Mouse (Mus musculus) forebrain, embryonic 14.5 days (tissue): ENCODE measurements at regions not wholly inside any gene's neighbourhood (a gene's known extent, or its start where the extent isn't known, plus 50 kb on each side); places are given as distances from the start of the nearest gene placed in this dataset.

Experiments
- ATAC-seq: fragments of 200-750 bp; cut with Nextera tagmentation; 2 replicates; pipeline ENCODE4 v1.8.0; 2017; ENCODE audit warnings: mild to moderate bottlenecking, moderate library complexity
- DNase-seq: peaks from one replicate; pipeline ENCODE4 v3.0.0-alpha.2; 2015; ENCODE audit warnings: low spot score
- H3K27ac ChIP-seq: fragments of 300-500 bp; sonication (generic); 2 replicates; pipeline ENCODE4 v1.5.1; 2014; ENCODE audit warnings: low read depth, mild to moderate bottlenecking, control low read depth, low read length, moderate library complexity
- H3K27me3 ChIP-seq: fragments of 300-500 bp; sonication (generic); replicated peaks from 2 replicates; pipeline ENCODE4 v1.6.1; 2014; ENCODE audit warnings: low read length, control low read depth, mixed read lengths; ENCODE audit not compliant: control insufficient read depth, insufficient read depth
- H3K36me3 ChIP-seq: fragments of 300-500 bp; sonication (generic); 2 replicates; pipeline ENCODE4 v1.6.1; 2014; ENCODE audit warnings: low read length, control low read depth; ENCODE audit not compliant: control insufficient read depth, insufficient read depth
- H3K4me1 ChIP-seq: fragments of 300-500 bp; sonication (generic); 2 replicates; pipeline ENCODE4 v1.6.1; 2014; ENCODE audit warnings: antibody characterized with exemption, low read length, control low read depth; ENCODE audit not compliant: control insufficient read depth, insufficient read depth
- H3K4me2 ChIP-seq: fragments of 300-500 bp; sonication (generic); 2 replicates; pipeline ENCODE4 v1.6.1; 2014; ENCODE audit warnings: mild to moderate bottlenecking, control low read depth, low read length
- H3K4me3 ChIP-seq: fragments of 300-500 bp; sonication (generic); 2 replicates; pipeline ENCODE4 v1.5.1; 2014; ENCODE audit warnings: low read depth, low read length, control low read depth
- H3K9ac ChIP-seq: fragments of 300-500 bp; sonication (generic); 2 replicates; pipeline ENCODE4 v1.6.1; 2014; ENCODE audit warnings: mild to moderate bottlenecking, low read length, control low read depth, moderate library complexity
- H3K9me3 ChIP-seq: fragments of 300-500 bp; sonication (generic); replicated peaks from 2 replicates; pipeline ENCODE4 v1.6.1; 2016; ENCODE audit warnings: low read length, control low read depth, mixed read lengths; ENCODE audit not compliant: control insufficient read depth
- WGBS: fragments of 180-500 bp; shearing (Covaris S2); extraction: QIAGEN DNeasy Blood & Tissue Kit; methylation state at CpG from one replicate; pipeline ENCODE4 v1.1.7; 2014; 5-methylcytosine and 5-hydroxymethylcytosine counted together

GRCm38 (mm10) chr8:97308304-97308703 is 1420.0 kb upstream of the Got2 start:
- Histone ChIP-seq H3K27me3 (no peaks in the 10 kb centered on the region), H3K4me2 (no peak overlapping the region), H3K4me3 (no peak overlapping the region), H3K27ac (no peak overlapping the region), H3K9me3 (no peaks in the 10 kb centered on the region), H3K4me1 (no peaks in the 10 kb centered on the region), H3K36me3 (no peaks in the 10 kb centered on the region), H3K9ac (no peak overlapping the region)
- DNase-seq (no peak), ATAC-seq (no peak)
- WGBS = 57% methylated on average over 7 of the region's 7 CpGs

DNA sequence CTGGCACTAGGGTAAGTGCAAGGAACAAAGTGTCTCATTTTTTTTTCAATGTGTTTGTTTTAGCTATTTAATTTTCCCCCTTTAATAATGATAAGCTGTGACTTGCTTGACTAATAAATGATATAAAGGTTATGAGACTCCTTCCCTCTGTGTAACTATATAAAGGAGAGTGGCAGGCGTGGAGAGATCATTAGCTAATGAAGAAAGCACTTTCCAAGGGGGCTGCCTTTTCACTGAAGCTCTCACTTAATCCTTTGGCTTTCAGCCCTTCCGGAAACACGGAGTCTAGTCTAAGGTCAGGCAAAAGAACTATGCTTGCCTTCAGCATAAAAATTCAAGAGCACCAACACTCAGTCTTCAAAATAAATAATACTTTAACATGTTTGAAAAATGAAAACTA is 1382.2 kb upstream of the Got2 start:
- Histone ChIP-seq H3K27me3 (no peaks in the 10 kb centered on the region), H3K9ac (no peak overlapping the region), H3K4me2 (no peak overlapping the region), H3K4me1 (no peaks in the 10 kb centered on the region), H3K36me3 (no peaks in the 10 kb centered on the region), H3K4me3 (no peak overlapping the region), H3K27ac (no peak overlapping the region), H3K9me3 (no peaks in the 10 kb centered on the region)
- no peak for ATAC-seq
- peak; percentile 32 for DNase-seq
- 8% methylated on average over 3 of the region's 3 CpGs for WGBS

DNA sequence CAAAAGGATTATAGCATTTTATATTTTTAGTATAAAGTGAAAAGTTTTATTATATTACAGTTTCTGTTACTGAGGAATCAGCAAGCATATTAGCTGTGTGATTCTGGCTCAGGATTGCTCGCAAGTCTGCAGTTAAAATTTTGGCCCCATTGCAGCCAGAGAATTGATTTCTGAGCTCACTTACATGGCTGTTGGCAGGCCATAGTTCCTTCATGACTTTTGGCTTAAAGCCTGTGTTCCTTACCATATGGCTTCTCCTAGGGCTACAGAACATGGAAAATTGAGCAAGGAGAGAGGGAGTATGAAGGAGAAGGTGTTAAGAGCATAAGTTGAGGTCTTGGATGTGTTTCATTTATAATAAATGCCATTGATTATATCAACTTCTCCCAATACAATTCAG is 1372.6 kb upstream of the Got2 start:
- Histone ChIP-seq H3K9ac (no peak overlapping the region), H3K27ac (no peak overlapping the region), H3K4me2 (no peak overlapping the region), H3K4me1 (no peaks in the 10 kb centered on the region), H3K27me3 (no peaks in the 10 kb centered on the region), H3K9me3 (no peaks in the 10 kb centered on the region; the same call in 1 of the 2 replicates), H3K36me3 (no peaks in the 10 kb centered on the region), H3K4me3 (no peak overlapping the region)
- peak; percentile 40 for DNase-seq
- ATAC-seq = no peak
- 83% methylated on average over 1 of the region's 1 CpGs for WGBS

GRCm38 (mm10) chr8:97254169-97254568 is 1365.8 kb upstream of the Got2 start:
- Histone ChIP-seq H3K27me3 (no peaks in the 10 kb centered on the region), H3K27ac (no peak overlapping the region), H3K4me2 (no peak overlapping the region), H3K9me3 (no peaks in the 10 kb centered on the region; the same call in 1 of the 2 replicates), H3K36me3 (no peaks in the 10 kb centered on the region), H3K9ac (no peak overlapping the region), H3K4me3 (no peak overlapping the region), H3K4me1 (peaks cover 9% of the 10 kb centered on the region; the same call in 1 of the 2 replicates)
- ATAC-seq (no peak), DNase-seq (no peak)

GRCm38 (mm10) chr8:97252232-97252631 is 1363.9 kb upstream of the Got2 start:
- H3K4me2 ChIP-seq = no peak overlapping the region
- no peaks in the 10 kb centered on the region for H3K27me3 ChIP-seq
- H3K36me3 ChIP-seq = no peaks in the 10 kb centered on the region
- H3K9ac ChIP-seq = no peak overlapping the region
- H3K4me3 ChIP-seq = no peak overlapping the region
- ATAC-seq (no peak), DNase-seq (no peak)
- no peak overlapping the region for H3K27ac ChIP-seq
- H3K9me3 ChIP-seq = no peaks in the 10 kb centered on the region; the same call in 1 of the 2 replicates
- peaks cover 9% of the 10 kb centered on the region; the same call in 1 of the 2 replicates for H3K4me1 ChIP-seq
- WGBS = 78% methylated on average over 3 of the region's 3 CpGs

DNA sequence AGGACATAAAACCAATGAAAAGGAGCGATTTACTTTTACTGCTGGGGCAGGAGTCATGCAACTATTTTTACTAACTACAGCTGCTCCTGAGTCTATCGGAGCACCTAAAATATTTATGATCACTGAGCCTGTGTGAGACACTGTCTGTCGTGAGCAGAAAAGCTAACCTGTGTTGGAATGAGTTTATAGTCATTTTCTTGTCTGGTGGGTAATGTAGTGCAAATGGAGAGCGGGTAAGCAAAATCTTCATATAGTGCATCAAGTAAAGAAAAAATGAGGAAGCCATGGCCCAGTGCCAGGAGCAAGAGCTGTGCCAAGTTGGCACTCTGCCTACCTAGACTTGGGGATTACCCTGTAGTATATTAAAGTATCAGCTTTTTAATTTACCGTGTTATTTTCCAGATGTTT is 1363.1 kb upstream of the Got2 start:
- Histone ChIP-seq H3K36me3 (no peaks in the 10 kb centered on the region), H3K9me3 (no peaks in the 10 kb centered on the region; the same call in 1 of the 2 replicates), H3K4me2 (no peak overlapping the region), H3K27me3 (no peaks in the 10 kb centered on the region), H3K4me3 (no peak overlapping the region), H3K4me1 (peaks cover 9% of the 10 kb centered on the region; the same call in 1 of the 2 replicates), H3K9ac (no peak overlapping the region), H3K27ac (no peak overlapping the region)
- ATAC-seq (peak; percentile 46; the same call in 1 of the 2 replicates), DNase-seq (peak; percentile 71)
- 34% methylated on average over 5 of the region's 5 CpGs for WGBS

DNA sequence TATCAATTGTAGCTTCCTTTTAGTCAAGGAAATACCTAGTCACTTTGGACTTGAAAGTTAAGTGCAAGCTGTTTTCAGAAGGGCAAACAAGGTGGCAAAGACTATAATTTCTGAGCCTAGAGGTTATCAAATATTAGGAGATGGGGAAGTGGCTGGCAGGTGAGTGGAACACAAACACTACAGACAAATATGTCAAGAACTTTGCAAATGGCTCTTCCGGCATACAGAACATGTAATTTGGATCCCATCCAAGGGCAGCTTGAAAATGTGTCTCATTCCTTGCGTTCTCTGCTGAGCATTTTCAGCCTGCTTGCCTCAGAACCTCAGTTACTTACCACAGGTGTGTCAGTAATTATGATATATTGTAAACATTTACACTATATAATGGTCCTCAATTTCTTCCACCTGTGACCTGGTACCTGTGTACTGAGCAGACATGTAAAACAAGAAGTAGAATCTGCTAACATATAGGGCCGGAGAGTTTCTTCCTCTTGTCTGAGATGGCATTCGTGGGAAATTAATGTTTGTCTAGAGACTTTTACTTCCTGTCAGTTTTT is 1346.3 kb upstream of the Got2 start:
- no peak for DNase-seq
- H3K27me3 ChIP-seq = no peaks in the 10 kb centered on the region
- H3K4me3 ChIP-seq = no peak overlapping the region
- H3K27ac ChIP-seq = no peak overlapping the region
- H3K9me3 ChIP-seq = no peaks in the 10 kb centered on the region
- H3K4me2 ChIP-seq = no peak overlapping the region
- no peak overlapping the region for H3K9ac ChIP-seq
- H3K36me3 ChIP-seq = no peaks in the 10 kb centered on the region
- no peak for ATAC-seq
- WGBS = 67% methylated on average over 4 of the region's 4 CpGs
- H3K4me1 ChIP-seq = no peaks in the 10 kb centered on the region

- DNase-seq (peak; percentile 65), ATAC-seq (peak; percentile 76)
- no peak overlapping the region for H3K9ac ChIP-seq
- no peak overlapping the region for H3K4me2 ChIP-seq
- H3K27me3 ChIP-seq = no peaks in the 10 kb centered on the region
- no peaks in the 10 kb centered on the region for H3K9me3 ChIP-seq
- no peak overlapping the region for H3K4me3 ChIP-seq
- H3K36me3 ChIP-seq = no peaks in the 10 kb centered on the region
- H3K4me1 ChIP-seq = no peaks in the 10 kb centered on the region
- WGBS = 15% methylated on average over 2 of the region's 2 CpGs
- no peak overlapping the region for H3K27ac ChIP-seq
Measured at GRCm38 (mm10) chr8:97232619-97233376, 1344.5 kb upstream of the Got2 start.

DNA sequence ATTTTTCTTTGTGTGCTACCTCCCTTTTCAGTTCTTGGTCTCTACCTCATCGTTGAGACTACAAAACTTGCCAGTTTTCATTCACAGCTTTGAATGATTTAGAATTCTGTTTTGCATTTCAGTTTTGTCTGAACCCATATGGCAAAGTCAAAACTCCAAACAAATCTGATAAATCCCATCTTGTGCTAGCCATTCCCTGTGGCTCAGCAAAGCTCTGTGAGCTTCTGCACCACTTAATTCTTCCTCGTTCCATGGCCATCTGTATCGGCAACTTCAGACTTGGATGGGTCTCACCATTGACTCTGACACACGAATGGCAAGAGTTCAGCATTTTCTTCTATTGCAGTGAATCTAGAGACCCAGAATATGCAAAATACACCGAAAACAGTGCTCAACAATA is 1343.3 kb upstream of the Got2 start:
- no peak overlapping the region for H3K4me2 ChIP-seq
- H3K9ac ChIP-seq = no peak overlapping the region
- no peaks in the 10 kb centered on the region for H3K36me3 ChIP-seq
- no peaks in the 10 kb centered on the region for H3K27me3 ChIP-seq
- no peak overlapping the region for H3K4me3 ChIP-seq
- no peaks in the 10 kb centered on the region for H3K4me1 ChIP-seq
- ATAC-seq (no peak), DNase-seq (peak; percentile 35)
- H3K9me3 ChIP-seq = no peaks in the 10 kb centered on the region
- no peak overlapping the region for H3K27ac ChIP-seq
- WGBS = 68% methylated on average over 5 of the region's 5 CpGs
